Mouse (Mus musculus) forebrain, embryonic 14.5 days (tissue): Measurements from ENCODE around the gene Kif16b. TPM values are rescaled to one million over a fixed set of nuclear protein-coding genes. Genes with fewer than 3 reads are reported as not detected.

Source experiments
- ATAC-seq: fragments of 200-750 bp; cut with Nextera tagmentation; 2 replicates; pipeline ENCODE4 v1.8.0; 2017; ENCODE audit warnings: mild to moderate bottlenecking, moderate library complexity
- DNase-seq: peaks from one replicate; pipeline ENCODE4 v3.0.0-alpha.2; 2015; ENCODE audit warnings: low spot score
- H3K27ac ChIP-seq: fragments of 300-500 bp; sonication (generic); 2 replicates; pipeline ENCODE4 v1.5.1; 2014; ENCODE audit warnings: low read depth, mild to moderate bottlenecking, control low read depth, low read length, moderate library complexity
- H3K27me3 ChIP-seq: fragments of 300-500 bp; sonication (generic); replicated peaks from 2 replicates; pipeline ENCODE4 v1.6.1; 2014; ENCODE audit warnings: low read length, control low read depth, mixed read lengths; ENCODE audit not compliant: control insufficient read depth, insufficient read depth
- H3K36me3 ChIP-seq: fragments of 300-500 bp; sonication (generic); 2 replicates; pipeline ENCODE4 v1.6.1; 2014; ENCODE audit warnings: low read length, control low read depth; ENCODE audit not compliant: control insufficient read depth, insufficient read depth
- H3K4me1 ChIP-seq: fragments of 300-500 bp; sonication (generic); 2 replicates; pipeline ENCODE4 v1.6.1; 2014; ENCODE audit warnings: antibody characterized with exemption, low read length, control low read depth; ENCODE audit not compliant: control insufficient read depth, insufficient read depth
- H3K4me2 ChIP-seq: fragments of 300-500 bp; sonication (generic); 2 replicates; pipeline ENCODE4 v1.6.1; 2014; ENCODE audit warnings: mild to moderate bottlenecking, control low read depth, low read length
- H3K4me3 ChIP-seq: fragments of 300-500 bp; sonication (generic); 2 replicates; pipeline ENCODE4 v1.5.1; 2014; ENCODE audit warnings: low read depth, low read length, control low read depth
- H3K9ac ChIP-seq: fragments of 300-500 bp; sonication (generic); 2 replicates; pipeline ENCODE4 v1.6.1; 2014; ENCODE audit warnings: mild to moderate bottlenecking, low read length, control low read depth, moderate library complexity
- H3K9me3 ChIP-seq: fragments of 300-500 bp; sonication (generic); replicated peaks from 2 replicates; pipeline ENCODE4 v1.6.1; 2016; ENCODE audit warnings: low read length, control low read depth, mixed read lengths; ENCODE audit not compliant: control insufficient read depth
- WGBS: fragments of 180-500 bp; shearing (Covaris S2); extraction: QIAGEN DNeasy Blood & Tissue Kit; methylation state at CpG from one replicate; pipeline ENCODE4 v1.1.7; 2014; 5-methylcytosine and 5-hydroxymethylcytosine counted together
- polyA plus RNA-seq: library from polyadenylated mRNA; unstranded; fragments of >200 nt; fragmentation: Nextera tagmentation; extraction: Ambion mirVana; gene quantifications from 2 replicates; pipeline ENCODE4 v1.2.1, GENCODE M21; 2014

The Kif16b gene
- polyA plus RNA-seq: 2.3 and 3.0 TPM in 2 replicates

- peaks cover 7% of the 10 kb centered on the region; the same call in 1 of the 2 replicates for H3K4me1 ChIP-seq
- H3K27ac ChIP-seq: peak within 1 kb of the TSS; percentile 16; the same call in 1 of the 2 replicates
- 1% methylated on average over 62 of the region's 64 CpGs for WGBS
- DNase-seq (peak; percentile 88), ATAC-seq (peak; percentile 90)
- peak within 1 kb of the TSS; percentile 77 for H3K9ac ChIP-seq
- H3K4me3 ChIP-seq: peak within 1 kb of the TSS; percentile 68
- no peaks in the 10 kb centered on the region for H3K27me3 ChIP-seq
- H3K4me2 ChIP-seq: peak within 1 kb of the TSS; percentile 85
- no peaks in the 10 kb centered on the region for H3K9me3 ChIP-seq
- no peaks in the 10 kb centered on the region for H3K36me3 ChIP-seq
These were observed at the start of gene Kif16b for GRCm38 (mm10) chr2:142900862-142901805. Gene Kif16b, minus strand, starts transcription at chr2:142901531.

GRCm38 (mm10) chr2:142940899-142941642 lies 39.7 kb upstream of the Kif16b start:
- no peak for ATAC-seq
- H3K4me3 ChIP-seq: no peak overlapping the region
- WGBS: 66% methylated on average over 6 of the region's 6 CpGs

GRCm38 (mm10) chr2:142930445-142930844 lies 29.1 kb upstream of the Kif16b start:
- Histone ChIP-seq H3K4me1 (no peaks in the 10 kb centered on the region), H3K36me3 (no peaks in the 10 kb centered on the region), H3K27ac (no peak overlapping the region), H3K4me3 (no peak overlapping the region), H3K9me3 (no peaks in the 10 kb centered on the region), H3K4me2 (no peak overlapping the region), H3K9ac (no peak overlapping the region), H3K27me3 (no peaks in the 10 kb centered on the region)
- no peak for ATAC-seq
- 83% methylated on average over 4 of the region's 4 CpGs for WGBS
- DNase-seq: no peak

More at GRCm38 (mm10) chr2:142940899-142941642, 39.7 kb upstream of the Kif16b start:
- no peak overlapping the region for H3K27ac ChIP-seq
- peak; percentile 3 for DNase-seq
- H3K4me1 ChIP-seq: no peaks in the 10 kb centered on the region
- no peaks in the 10 kb centered on the region for H3K27me3 ChIP-seq
- no peaks in the 10 kb centered on the region for H3K9me3 ChIP-seq
- no peaks in the 10 kb centered on the region for H3K36me3 ChIP-seq
- no peak overlapping the region for H3K9ac ChIP-seq
- H3K4me2 ChIP-seq: no peak overlapping the region

- no peaks in the 10 kb centered on the region for H3K9me3 ChIP-seq
- no peak overlapping the region for H3K9ac ChIP-seq
- no peak overlapping the region for H3K27ac ChIP-seq
- 66% methylated on average over 10 of the region's 10 CpGs for WGBS
- DNase-seq (peak; percentile 38), ATAC-seq (peak; percentile 40; the same call in 1 of the 2 replicates)
- no peaks in the 10 kb centered on the region for H3K4me1 ChIP-seq
- no peak overlapping the region for H3K4me2 ChIP-seq
- H3K36me3 ChIP-seq: no peaks in the 10 kb centered on the region
- no peaks in the 10 kb centered on the region for H3K27me3 ChIP-seq
- H3K4me3 ChIP-seq: no peak overlapping the region
These were observed 28.1 kb upstream of the Kif16b start for GRCm38 (mm10) chr2:142929226-142930112.

GRCm38 (mm10) chr2:142910808-142911388 lies 9.6 kb upstream of the Kif16b start:
- Histone ChIP-seq H3K27ac (no peak overlapping the region), H3K36me3 (no peaks in the 10 kb centered on the region), H3K27me3 (no peaks in the 10 kb centered on the region), H3K9ac (no peak overlapping the region), H3K4me3 (no peak overlapping the region), H3K4me1 (no peaks in the 10 kb centered on the region), H3K4me2 (no peak overlapping the region), H3K9me3 (no peaks in the 10 kb centered on the region)
- DNase-seq (peak; percentile 43), ATAC-seq (no peak)
- 67% methylated on average over 3 of the region's 3 CpGs for WGBS

- ATAC-seq (no peak), DNase-seq (no peak)
- Histone ChIP-seq H3K36me3 (no peaks in the 10 kb centered on the region), H3K4me3 (no peak overlapping the region), H3K4me1 (no peaks in the 10 kb centered on the region), H3K27ac (no peak overlapping the region), H3K9me3 (no peaks in the 10 kb centered on the region), H3K27me3 (no peaks in the 10 kb centered on the region), H3K9ac (no peak overlapping the region), H3K4me2 (no peak overlapping the region)
- WGBS: 85% methylated on average over 3 of the region's 3 CpGs
These were observed 7.9 kb upstream of the Kif16b start for GRCm38 (mm10) chr2:142909213-142909612.

- peaks cover 7% of the 10 kb centered on the region; the same call in 1 of the 2 replicates for H3K4me1 ChIP-seq
- H3K27me3 ChIP-seq: no peaks in the 10 kb centered on the region
- no peak overlapping the region for H3K27ac ChIP-seq
- H3K36me3 ChIP-seq: no peaks in the 10 kb centered on the region
- no peak overlapping the region for H3K4me2 ChIP-seq
- no peak for ATAC-seq
- H3K4me3 ChIP-seq: no peak overlapping the region
- H3K9ac ChIP-seq: no peak overlapping the region
- H3K9me3 ChIP-seq: no peaks in the 10 kb centered on the region
- 87% methylated on average over 4 of the region's 4 CpGs for WGBS
- no peak for DNase-seq
These were observed 5.7 kb upstream of the Kif16b start for GRCm38 (mm10) chr2:142907056-142907455.
